Mouse (Mus musculus) MEL (cell line): ENCODE data around the gene Krtap3-3.

Experiments
- CTCF ChIP-seq, 3 experiments: IDR thresholded peaks in 2 of 3; conservative IDR thresholded peaks in 1 of 3; 2 replicates each; pipeline ENCODE4 v1.5.1; 2011 to 2012; ENCODE audit warnings: low read length in 3 of 3, low read depth in 2 of 3, mild to moderate bottlenecking in 2 of 3, improper control_type of control experiment in 1 of 3, inconsistent platforms in 1 of 3, mixed read lengths in 1 of 3, moderate library complexity in 1 of 3; ENCODE audit not compliant: control insufficient read depth in 1 of 3, insufficient read depth in 1 of 3, poor library complexity in 1 of 3, severe bottlenecking in 1 of 3
- E2F4 ChIP-seq: IDR thresholded peaks from 2 replicates; pipeline ENCODE4 v1.6.1; 2011; ENCODE audit warnings: low read depth, low read length, improper control_type of control experiment, borderline replicate concordance
- EP300 ChIP-seq, 2 experiments: IDR thresholded peaks; 2 replicates each; pipeline ENCODE4 v1.6.1; 2011; ENCODE audit warnings: improper control_type of control experiment in 2 of 2, low read length in 2 of 2, low read depth in 1 of 2, mild to moderate bottlenecking in 1 of 2
- ETS1 ChIP-seq: IDR thresholded peaks from 2 replicates; pipeline ENCODE4 v1.6.1; 2012; ENCODE audit warnings: low read depth, mild to moderate bottlenecking, inconsistent platforms, low read length, improper control_type of control experiment, moderate library complexity
- KAT2A ChIP-seq: conservative IDR thresholded peaks from 2 replicates; pipeline ENCODE4 v1.6.1; 2012; ENCODE audit warnings: low read depth, low read length, improper control_type of control experiment, inconsistent platforms
- MAX ChIP-seq: IDR thresholded peaks from 2 replicates; pipeline ENCODE4 v1.6.1; 2011; ENCODE audit warnings: low read length, improper control_type of control experiment
- MAZ ChIP-seq: IDR thresholded peaks from 2 replicates; pipeline ENCODE4 v1.6.1; 2012; ENCODE audit warnings: low read depth, mild to moderate bottlenecking, inconsistent platforms, low read length, improper control_type of control experiment
- POLR2A ChIP-seq, 2 experiments: IDR thresholded peaks; 2 replicates each; pipeline ENCODE4 v1.6.1; 2011 to 2012; ENCODE audit warnings: low read length in 2 of 2, mild to moderate bottlenecking in 2 of 2, control low read depth in 1 of 2, improper control_type of control experiment in 1 of 2, low read depth in 1 of 2, moderate library complexity in 1 of 2; ENCODE audit not compliant: control insufficient read depth in 1 of 2, insufficient read depth in 1 of 2, poor library complexity in 1 of 2
- TCF12 ChIP-seq: IDR thresholded peaks from 2 replicates; pipeline ENCODE4 v1.6.1; 2014; ENCODE audit warnings: low read depth, mild to moderate bottlenecking, inconsistent platforms, low read length, improper control_type of control experiment, moderate library complexity
- UBTF ChIP-seq: IDR thresholded peaks from 2 replicates; pipeline ENCODE4 v1.6.1; 2012; ENCODE audit warnings: low read depth, mild to moderate bottlenecking, inconsistent platforms, low read length, improper control_type of control experiment, moderate library complexity, borderline replicate concordance; ENCODE audit not compliant: insufficient read depth
- USF1 ChIP-seq: IDR thresholded peaks from 2 replicates; pipeline ENCODE4 v1.6.1; 2014; ENCODE audit warnings: low read depth, mild to moderate bottlenecking, inconsistent platforms, low read length, improper control_type of control experiment, moderate library complexity

GRCm38 (mm10) chr11:99562580-99562979 is 11.9 kb upstream of the Krtap3-3 start:
- no peak for TF ChIP-seq CTCF (IDR thresholded peaks at IDR 0.05 in 2 of 3, conservative IDR thresholded peaks at IDR 0.05 in 1 of 3; ENCODE audit: control insufficient read depth in 1 of 3, insufficient read depth in 1 of 3, low read depth in 2 of 3, low read length in 3 of 3, poor library complexity in 1 of 3, severe bottlenecking in 1 of 3)
- TF ChIP-seq USF1, result no peak
- no peak for TF ChIP-seq E2F4
- no peak for TF ChIP-seq EP300 (IDR thresholded peaks at IDR 0.05; ENCODE audit: low read depth in 1 of 2, low read length in 2 of 2)
- TF ChIP-seq ETS1, result no peak
- no peak for TF ChIP-seq UBTF
- no peak for TF ChIP-seq MAX
- TF ChIP-seq KAT2A, result no peak
- TF ChIP-seq TCF12, result no peak
- TF ChIP-seq POLR2A (IDR thresholded peaks at IDR 0.05; ENCODE audit: control insufficient read depth in 1 of 2, insufficient read depth in 1 of 2, low read depth in 1 of 2, low read length in 2 of 2, poor library complexity in 1 of 2), result no peak
- no peak for TF ChIP-seq MAZ
